Mouse (Mus musculus): ENCODE measurements at regions not wholly inside any gene's neighbourhood (a gene's known extent, or its start where the extent isn't known, plus 50 kb on each side); places are given as distances from the start of the nearest gene placed in this dataset.
A peak's percentile ranks its signal among the peaks of the same experiment; 100 is the strongest.

DNA sequence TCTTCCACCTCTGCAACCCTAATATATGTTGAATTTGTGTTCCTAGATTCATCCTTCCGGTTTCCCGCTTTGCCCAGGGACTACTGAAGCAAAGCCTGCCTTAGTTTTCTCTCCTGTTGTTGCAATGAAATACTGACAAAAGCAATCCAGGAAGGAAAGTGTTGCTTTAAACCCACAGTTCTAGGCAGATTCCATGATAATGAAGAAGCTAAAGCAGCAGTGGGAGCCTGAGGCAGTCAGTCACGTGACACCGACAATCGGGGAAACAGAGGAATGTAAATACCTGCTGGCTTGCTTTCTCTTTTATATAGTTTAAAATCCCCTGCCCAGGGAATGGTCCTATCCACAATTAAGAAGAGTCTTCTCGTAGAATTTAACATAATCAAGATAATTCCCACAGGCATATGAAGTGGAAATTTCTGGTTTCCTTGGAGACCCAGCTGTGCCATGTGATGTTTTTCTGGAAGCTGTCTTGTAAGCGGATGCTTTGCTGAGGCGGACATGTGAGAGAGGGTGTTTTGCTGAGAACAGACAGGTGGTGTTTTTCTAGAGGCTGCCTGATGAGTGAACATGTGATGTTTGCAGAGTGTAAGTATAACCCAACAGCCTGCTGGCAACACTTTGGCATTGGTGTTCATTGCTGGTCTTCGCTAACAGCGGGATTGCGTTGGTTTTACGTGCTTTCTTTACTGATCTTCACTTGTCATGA is 398.0 kb downstream of the Prim2 start:
- Histone ChIP-seq H3K36me3 (ENCODE audit: control insufficient read depth, insufficient read depth, low read length) (no peaks in the 10 kb centered on the region), H3K27me3 (ENCODE audit: control insufficient read depth, insufficient read depth, low read length) (no peaks in the 10 kb centered on the region), H3K4me2 (replicated peaks; ENCODE audit: low read depth, low read length) (no peak overlapping the region), H3K27ac (ENCODE audit: low read depth, low read length) (no peak overlapping the region), H3K4me1 (replicated peaks; ENCODE audit: control insufficient read depth, insufficient read depth, low read length) (no peaks in the 10 kb centered on the region), H3K4me3 (ENCODE audit: low read depth, low read length) (no peak overlapping the region), H3K9ac (ENCODE audit: low read depth, low read length) (no peak overlapping the region), H3K9me3 (ENCODE audit: control insufficient read depth, low read length) (no peaks in the 10 kb centered on the region)
- DNase-seq (ENCODE audit: low spot score): peak; percentile 6
- no peak for ATAC-seq (ENCODE audit: low FRiP score)
- WGBS: 63% methylated on average over 12 of the region's 12 CpGs

DNA sequence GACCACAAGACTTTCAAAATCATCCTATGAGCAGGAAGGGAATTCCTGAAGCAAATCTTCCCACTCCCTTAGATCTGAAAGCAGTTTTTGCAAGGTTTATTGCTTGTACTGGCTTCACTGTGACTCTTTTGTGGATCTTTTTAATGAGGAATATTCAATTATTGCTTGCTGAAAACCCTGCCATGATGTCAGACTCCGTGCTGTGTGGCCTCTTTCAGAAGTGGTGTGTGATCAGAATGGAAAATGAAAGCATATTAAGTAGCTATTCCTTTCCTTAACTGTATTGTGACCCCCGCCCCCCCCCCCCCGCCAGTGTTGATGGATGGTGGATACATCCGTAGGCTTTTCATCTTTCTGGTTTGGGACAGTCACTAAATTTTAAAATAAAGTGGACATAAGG is 400.4 kb downstream of the Prim2 start:
- WGBS: 77% methylated on average over 4 of the region's 4 CpGs
- ATAC-seq (ENCODE audit: low FRiP score): peak; percentile 47; the same call in 1 of the 2 replicates
- H3K9ac ChIP-seq (ENCODE audit: low read depth, low read length): no peak overlapping the region
- DNase-seq (ENCODE audit: low spot score): no peak
- no peaks in the 10 kb centered on the region for H3K4me1 ChIP-seq (replicated peaks; ENCODE audit: control insufficient read depth, insufficient read depth, low read length)
- no peaks in the 10 kb centered on the region for H3K27me3 ChIP-seq (ENCODE audit: control insufficient read depth, insufficient read depth, low read length)
- no peak overlapping the region for H3K4me3 ChIP-seq (ENCODE audit: low read depth, low read length)
- H3K36me3 ChIP-seq (ENCODE audit: control insufficient read depth, insufficient read depth, low read length): no peaks in the 10 kb centered on the region
- H3K9me3 ChIP-seq (ENCODE audit: control insufficient read depth, low read length): no peaks in the 10 kb centered on the region
- H3K27ac ChIP-seq (ENCODE audit: low read depth, low read length): no peak overlapping the region
- no peak overlapping the region for H3K4me2 ChIP-seq (replicated peaks; ENCODE audit: low read depth, low read length)

DNA sequence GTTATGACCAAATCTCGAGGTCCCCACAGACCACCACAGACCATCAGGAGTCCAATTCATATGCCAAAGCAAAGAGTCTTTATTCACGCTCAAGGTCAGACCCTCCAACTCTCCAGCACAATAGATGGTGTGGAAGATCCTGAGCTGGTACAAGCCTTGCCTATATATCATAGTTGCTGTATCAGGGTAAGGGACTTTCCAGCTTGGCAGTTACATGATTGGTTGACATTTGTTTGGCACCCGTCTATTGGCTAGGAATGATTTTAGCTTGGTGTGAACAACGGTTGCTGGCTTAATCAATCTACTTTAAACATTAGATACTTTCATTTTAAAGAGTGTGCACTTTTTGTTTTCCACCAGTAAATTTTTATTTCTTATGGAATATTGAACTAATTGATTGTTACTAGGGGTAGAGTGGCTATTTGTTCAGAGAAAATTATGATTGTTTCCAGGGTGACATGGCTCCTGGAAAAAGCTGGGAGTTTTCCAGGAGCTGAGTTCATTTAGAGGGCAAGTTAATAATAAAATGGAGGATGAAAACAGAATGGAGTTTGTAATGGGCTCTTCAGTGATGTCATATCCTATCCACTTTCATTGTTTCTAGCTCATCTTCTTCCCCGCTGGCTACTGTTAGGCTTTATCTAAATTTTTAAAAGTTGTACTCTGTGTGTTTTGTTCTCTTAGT is 403.7 kb downstream of the Prim2 start:
- H3K36me3 ChIP-seq (ENCODE audit: control insufficient read depth, insufficient read depth, low read length): no peaks in the 10 kb centered on the region
- no peak for DNase-seq (ENCODE audit: low spot score)
- H3K27me3 ChIP-seq (ENCODE audit: control insufficient read depth, insufficient read depth, low read length): no peaks in the 10 kb centered on the region
- H3K4me3 ChIP-seq (ENCODE audit: low read depth, low read length): no peak overlapping the region
- 88% methylated on average over 5 of the region's 5 CpGs for WGBS
- no peak overlapping the region for H3K4me2 ChIP-seq (replicated peaks; ENCODE audit: low read depth, low read length)
- H3K27ac ChIP-seq (ENCODE audit: low read depth, low read length): no peak overlapping the region
- no peak overlapping the region for H3K9ac ChIP-seq (ENCODE audit: low read depth, low read length)
- no peaks in the 10 kb centered on the region for H3K4me1 ChIP-seq (replicated peaks; ENCODE audit: control insufficient read depth, insufficient read depth, low read length)
- ATAC-seq (ENCODE audit: low FRiP score): no peak
- no peaks in the 10 kb centered on the region for H3K9me3 ChIP-seq (ENCODE audit: control insufficient read depth, low read length)

DNA sequence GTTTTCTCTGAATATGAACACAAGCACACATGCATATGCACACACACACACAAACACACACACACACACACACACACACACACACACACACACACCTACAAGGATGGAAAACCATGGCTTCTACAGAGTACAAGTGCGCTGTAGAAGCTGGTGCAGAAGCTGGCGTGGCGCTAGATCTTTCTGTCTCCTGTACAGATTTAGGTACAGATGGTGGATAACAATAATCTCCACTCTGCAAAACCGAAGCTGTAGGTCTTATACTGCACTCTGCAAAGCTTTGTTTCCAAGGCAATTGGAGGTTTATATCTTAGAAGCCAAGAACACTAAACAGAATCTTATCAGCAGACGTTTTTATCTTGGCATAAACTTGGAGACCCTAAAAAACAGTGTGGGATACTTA is 420.1 kb downstream of the Prim2 start:
- H3K27me3 ChIP-seq (ENCODE audit: control insufficient read depth, insufficient read depth, low read length): no peaks in the 10 kb centered on the region
- H3K4me3 ChIP-seq (ENCODE audit: low read depth, low read length): no peak overlapping the region
- H3K27ac ChIP-seq (ENCODE audit: low read depth, low read length): no peak overlapping the region
- H3K36me3 ChIP-seq (ENCODE audit: control insufficient read depth, insufficient read depth, low read length): no peaks in the 10 kb centered on the region
- no peak for DNase-seq (ENCODE audit: low spot score)
- no peaks in the 10 kb centered on the region for H3K9me3 ChIP-seq (ENCODE audit: control insufficient read depth, low read length)
- no peak overlapping the region for H3K4me2 ChIP-seq (replicated peaks; ENCODE audit: low read depth, low read length)
- WGBS: 89% methylated on average over 5 of the region's 5 CpGs
- no peaks in the 10 kb centered on the region for H3K4me1 ChIP-seq (replicated peaks; ENCODE audit: control insufficient read depth, insufficient read depth, low read length)
- no peak for ATAC-seq (ENCODE audit: low FRiP score)
- no peak overlapping the region for H3K9ac ChIP-seq (ENCODE audit: low read depth, low read length)

DNA sequence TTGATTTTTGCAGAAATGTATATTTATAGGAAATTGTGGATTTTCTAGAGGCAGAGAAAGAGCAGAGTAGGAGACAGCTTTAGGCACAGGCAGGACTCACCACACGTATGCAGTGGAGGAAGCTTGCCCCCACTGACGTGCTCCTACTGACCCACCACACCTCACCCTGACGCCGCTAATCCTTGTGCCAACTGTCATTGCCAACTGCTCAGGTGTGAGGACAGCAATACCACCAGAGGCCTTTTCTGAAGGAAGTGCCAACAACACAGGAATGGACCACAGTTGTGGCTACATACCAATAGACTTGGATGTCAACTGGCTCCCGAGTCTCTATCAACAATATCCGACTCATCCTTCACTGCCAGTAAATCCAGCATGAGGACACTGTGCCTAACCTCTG is 422.5 kb downstream of the Prim2 start:
- ATAC-seq (ENCODE audit: low FRiP score): no peak
- Histone ChIP-seq H3K4me2 (replicated peaks; ENCODE audit: low read depth, low read length) (no peak overlapping the region), H3K9ac (ENCODE audit: low read depth, low read length) (no peak overlapping the region), H3K4me3 (ENCODE audit: low read depth, low read length) (no peak overlapping the region), H3K4me1 (replicated peaks; ENCODE audit: control insufficient read depth, insufficient read depth, low read length) (no peaks in the 10 kb centered on the region), H3K9me3 (ENCODE audit: control insufficient read depth, low read length) (no peaks in the 10 kb centered on the region), H3K27ac (ENCODE audit: low read depth, low read length) (no peak overlapping the region), H3K36me3 (ENCODE audit: control insufficient read depth, insufficient read depth, low read length) (no peaks in the 10 kb centered on the region), H3K27me3 (ENCODE audit: control insufficient read depth, insufficient read depth, low read length) (no peaks in the 10 kb centered on the region)
- 87% methylated on average over 6 of the region's 6 CpGs for WGBS
- no peak for DNase-seq (ENCODE audit: low spot score)

DNA sequence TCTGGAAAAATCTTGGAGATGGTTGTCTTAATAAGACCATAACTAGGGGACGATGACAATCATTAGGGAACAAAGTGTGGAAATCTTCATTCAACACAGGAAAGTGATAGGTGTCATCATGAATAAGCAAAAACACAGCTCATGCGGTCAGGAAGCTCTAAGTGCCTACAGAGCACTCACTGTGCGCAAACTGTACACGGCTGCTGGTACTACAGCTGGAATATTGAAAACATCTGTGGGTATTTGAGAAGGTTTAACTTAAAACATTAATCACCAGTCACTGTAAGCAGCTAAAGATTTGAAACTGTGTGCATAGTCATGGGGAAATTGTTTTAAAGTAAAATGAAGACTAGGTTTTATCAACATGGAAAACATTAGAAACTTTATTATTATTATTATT is 424.4 kb downstream of the Prim2 start:
- DNase-seq (ENCODE audit: low spot score): no peak
- Histone ChIP-seq H3K4me2 (replicated peaks; ENCODE audit: low read depth, low read length) (no peak overlapping the region), H3K9ac (ENCODE audit: low read depth, low read length) (no peak overlapping the region), H3K4me3 (ENCODE audit: low read depth, low read length) (no peak overlapping the region), H3K27ac (ENCODE audit: low read depth, low read length) (no peak overlapping the region), H3K4me1 (replicated peaks; ENCODE audit: control insufficient read depth, insufficient read depth, low read length) (no peaks in the 10 kb centered on the region), H3K36me3 (ENCODE audit: control insufficient read depth, insufficient read depth, low read length) (no peaks in the 10 kb centered on the region), H3K27me3 (ENCODE audit: control insufficient read depth, insufficient read depth, low read length) (no peaks in the 10 kb centered on the region), H3K9me3 (ENCODE audit: control insufficient read depth, low read length) (no peaks in the 10 kb centered on the region)
- ATAC-seq (ENCODE audit: low FRiP score): no peak
- WGBS: 75% methylated on average over 4 of the region's 4 CpGs

DNA sequence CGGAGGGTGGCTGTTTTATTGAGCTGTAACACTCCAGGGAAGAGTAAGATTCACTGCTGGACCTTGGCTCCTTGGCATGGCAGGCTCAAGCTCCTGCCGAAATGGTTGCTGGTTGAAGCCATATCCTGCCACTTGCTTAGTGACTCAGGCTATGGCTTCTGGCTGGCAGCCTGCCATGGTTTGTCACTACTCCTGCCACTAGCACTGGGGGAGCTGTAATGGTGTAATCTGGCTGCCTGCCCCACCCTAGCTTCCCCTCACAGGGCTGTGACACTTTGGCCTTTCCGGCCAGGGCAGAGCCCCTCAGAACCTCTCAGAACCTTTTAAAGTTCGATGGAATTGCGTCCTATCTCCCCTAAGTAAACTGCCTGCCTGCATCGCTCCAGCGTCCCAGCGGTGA is 424.9 kb downstream of the Prim2 start:
- Histone ChIP-seq H3K36me3 (ENCODE audit: control insufficient read depth, insufficient read depth, low read length) (no peaks in the 10 kb centered on the region), H3K4me2 (replicated peaks; ENCODE audit: low read depth, low read length) (no peak overlapping the region), H3K4me1 (replicated peaks; ENCODE audit: control insufficient read depth, insufficient read depth, low read length) (no peaks in the 10 kb centered on the region), H3K27ac (ENCODE audit: low read depth, low read length) (no peak overlapping the region), H3K27me3 (ENCODE audit: control insufficient read depth, insufficient read depth, low read length) (no peaks in the 10 kb centered on the region), H3K9ac (ENCODE audit: low read depth, low read length) (no peak overlapping the region), H3K9me3 (ENCODE audit: control insufficient read depth, low read length) (no peaks in the 10 kb centered on the region), H3K4me3 (ENCODE audit: low read depth, low read length) (no peak overlapping the region)
- DNase-seq (ENCODE audit: low spot score) (no peak), ATAC-seq (ENCODE audit: low FRiP score) (no peak)
- WGBS: 85% methylated on average over 8 of the region's 8 CpGs

DNA sequence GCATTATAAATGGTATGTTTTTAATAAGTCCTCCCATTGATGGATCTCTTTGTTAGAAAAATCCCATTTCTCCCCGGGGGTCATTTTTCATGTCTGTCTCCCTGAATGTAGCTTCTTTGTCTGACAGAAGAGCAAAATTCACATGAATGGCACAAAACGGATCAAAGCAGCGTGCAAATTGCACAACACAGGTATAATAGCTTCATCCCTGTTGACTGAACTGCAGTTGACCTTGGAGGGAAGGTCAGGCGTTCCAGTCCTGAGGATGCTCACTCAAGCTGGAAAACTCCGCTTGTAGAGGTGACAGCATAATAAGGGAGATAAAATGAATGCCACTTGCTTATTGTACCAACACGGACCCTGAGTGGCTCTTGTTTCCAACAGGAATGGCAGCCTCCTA is 446.6 kb downstream of the Prim2 start:
- H3K9me3 ChIP-seq (ENCODE audit: control insufficient read depth, low read length): no peaks in the 10 kb centered on the region
- H3K4me2 ChIP-seq (replicated peaks; ENCODE audit: low read depth, low read length): no peak overlapping the region
- 51% methylated on average over 6 of the region's 6 CpGs for WGBS
- no peaks in the 10 kb centered on the region for H3K27me3 ChIP-seq (ENCODE audit: control insufficient read depth, insufficient read depth, low read length)
- no peaks in the 10 kb centered on the region for H3K4me1 ChIP-seq (replicated peaks; ENCODE audit: control insufficient read depth, insufficient read depth, low read length)
- no peaks in the 10 kb centered on the region for H3K36me3 ChIP-seq (ENCODE audit: control insufficient read depth, insufficient read depth, low read length)
- peak; percentile 5 for DNase-seq (ENCODE audit: low spot score)
- no peak overlapping the region for H3K27ac ChIP-seq (ENCODE audit: low read depth, low read length)
- H3K9ac ChIP-seq (ENCODE audit: low read depth, low read length): no peak overlapping the region
- peak; percentile 72 for ATAC-seq (ENCODE audit: low FRiP score)
- no peak overlapping the region for H3K4me3 ChIP-seq (ENCODE audit: low read depth, low read length)

DNA sequence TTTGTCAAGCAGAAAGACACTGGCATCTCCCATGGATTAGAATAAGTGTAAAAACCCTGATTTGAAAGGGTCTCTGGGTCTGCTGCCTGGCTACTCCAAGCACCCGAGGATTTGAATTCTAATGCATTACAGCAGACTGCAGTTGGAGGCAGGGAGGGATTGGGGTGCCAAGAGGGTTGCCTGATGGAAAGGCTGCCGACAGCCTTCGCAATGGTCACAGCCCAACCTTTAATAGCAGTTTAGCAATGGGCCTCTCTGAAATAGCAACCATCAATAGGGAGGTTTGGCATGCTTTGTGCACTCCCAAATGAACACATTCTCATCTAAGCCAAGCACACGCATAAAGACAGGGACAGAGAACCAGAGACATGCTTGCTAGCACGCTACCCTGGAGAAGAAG is 454.8 kb downstream of the Prim2 start:
- ATAC-seq (ENCODE audit: low FRiP score) (no peak), DNase-seq (ENCODE audit: low spot score) (no peak)
- Histone ChIP-seq H3K36me3 (ENCODE audit: control insufficient read depth, insufficient read depth, low read length) (no peaks in the 10 kb centered on the region), H3K9me3 (ENCODE audit: control insufficient read depth, low read length) (no peaks in the 10 kb centered on the region), H3K27me3 (ENCODE audit: control insufficient read depth, insufficient read depth, low read length) (no peaks in the 10 kb centered on the region), H3K4me3 (ENCODE audit: low read depth, low read length) (no peak overlapping the region), H3K9ac (ENCODE audit: low read depth, low read length) (no peak overlapping the region), H3K4me2 (replicated peaks; ENCODE audit: low read depth, low read length) (no peak overlapping the region), H3K27ac (ENCODE audit: low read depth, low read length) (no peak overlapping the region), H3K4me1 (replicated peaks; ENCODE audit: control insufficient read depth, insufficient read depth, low read length) (no peaks in the 10 kb centered on the region)
- WGBS: 61% methylated on average over 5 of the region's 5 CpGs

All from hindbrain, embryonic 11.5 days (tissue).